Mouse (Mus musculus) midbrain, embryonic 14.5 days (tissue): ENCODE results near the gene Tmem164. TPM values are rescaled to one million over a fixed set of nuclear protein-coding genes. Genes with fewer than 3 reads are reported as not detected.

Experiments used
- ATAC-seq: fragments of 200-750 bp; cut with Nextera tagmentation; 2 replicates; pipeline ENCODE4 v1.8.0; 2017; ENCODE audit warnings: moderate number of reproducible peaks, moderate library complexity; ENCODE audit not compliant: low FRiP score, low TSS enrichment
- DNase-seq: peaks from one replicate; pipeline ENCODE4 v3.0.0-alpha.2; 2015
- H3K27ac ChIP-seq: fragments of 300-500 bp; sonication (generic); replicated peaks from 2 replicates; pipeline ENCODE4 v1.5.1; 2014; ENCODE audit warnings: mild to moderate bottlenecking, low read depth, low read length, moderate library complexity
- H3K27me3 ChIP-seq: fragments of 300-500 bp; sonication (generic); 2 replicates; pipeline ENCODE4 v1.6.1; 2014; ENCODE audit warnings: low read length, control low read depth, mixed read lengths; ENCODE audit not compliant: control insufficient read depth, insufficient read depth
- H3K36me3 ChIP-seq: fragments of 300-500 bp; sonication (generic); 2 replicates; pipeline ENCODE4 v1.6.1; 2014; ENCODE audit warnings: low read length, control low read depth; ENCODE audit not compliant: control insufficient read depth, insufficient read depth
- H3K4me1 ChIP-seq: fragments of 300-500 bp; sonication (generic); 2 replicates; pipeline ENCODE4 v1.6.1; 2014; ENCODE audit warnings: mild to moderate bottlenecking, antibody characterized with exemption, low read length, control low read depth; ENCODE audit not compliant: control insufficient read depth, insufficient read depth
- H3K4me2 ChIP-seq: fragments of 300-500 bp; sonication (generic); 2 replicates; pipeline ENCODE4 v1.6.1; 2014; ENCODE audit warnings: mild to moderate bottlenecking, low read length, moderate library complexity
- H3K4me3 ChIP-seq: fragments of 300-500 bp; sonication (generic); replicated peaks from 2 replicates; pipeline ENCODE4 v1.5.1; 2014; ENCODE audit warnings: low read depth, low read length
- H3K9ac ChIP-seq: fragments of 300-500 bp; sonication (generic); replicated peaks from 2 replicates; pipeline ENCODE4 v1.6.1; 2014; ENCODE audit warnings: mild to moderate bottlenecking, low read length, moderate library complexity
- H3K9me3 ChIP-seq: fragments of 300-500 bp; sonication (generic); 2 replicates; pipeline ENCODE4 v1.6.1; 2016; ENCODE audit warnings: low read length, control low read depth, mixed read lengths; ENCODE audit not compliant: control insufficient read depth
- WGBS: fragments of 180-500 bp; shearing (Covaris S2); extraction: QIAGEN DNeasy Blood & Tissue Kit; methylation state at CpG from one replicate; pipeline ENCODE4 v1.1.7; 2014; 5-methylcytosine and 5-hydroxymethylcytosine counted together
- polyA plus RNA-seq: library from polyadenylated mRNA; unstranded; fragments of >200 nt; fragmentation: Nextera tagmentation; extraction: Ambion mirVana; gene quantifications from 2 replicates; pipeline ENCODE4 v1.2.1, GENCODE M21; 2014

The Tmem164 gene
- polyA plus RNA-seq, 1 experiment from 2014 or later = 14.0 TPM

- no peak overlapping the region for H3K4me3 ChIP-seq
- no peaks in the 10 kb centered on the region for H3K36me3 ChIP-seq
- ATAC-seq (no peak), DNase-seq (no peak)
- H3K9ac ChIP-seq = no peak overlapping the region
- no peaks in the 10 kb centered on the region for H3K4me1 ChIP-seq
- no peak overlapping the region for H3K27ac ChIP-seq
- no peaks in the 10 kb centered on the region for H3K27me3 ChIP-seq
- 91% methylated on average over 6 of the region's 6 CpGs for WGBS
- H3K9me3 ChIP-seq = no peaks in the 10 kb centered on the region
- H3K4me2 ChIP-seq = no peak overlapping the region
Observed at GRCm38 (mm10) chrX:142830572-142830971, 149.4 kb downstream of the Tmem164 start.

- Histone ChIP-seq H3K4me3 (no peak overlapping the region), H3K36me3 (no peaks in the 10 kb centered on the region), H3K9ac (no peak overlapping the region), H3K4me1 (no peaks in the 10 kb centered on the region), H3K4me2 (no peak overlapping the region), H3K27ac (no peak overlapping the region), H3K27me3 (no peaks in the 10 kb centered on the region), H3K9me3 (no peaks in the 10 kb centered on the region)
- ATAC-seq = no peak
- no peak for DNase-seq
- WGBS = 92% methylated on average over 3 of the region's 3 CpGs
Observed at GRCm38 (mm10) chrX:142832221-142832620, 151.0 kb downstream of the Tmem164 start.

- 83% methylated on average over 13 of the region's 13 CpGs for WGBS
- no peaks in the 10 kb centered on the region for H3K27me3 ChIP-seq
- DNase-seq (no peak), ATAC-seq (no peak)
- H3K27ac ChIP-seq = no peak overlapping the region
- no peak overlapping the region for H3K4me3 ChIP-seq
- H3K4me2 ChIP-seq = no peak overlapping the region
- H3K9ac ChIP-seq = no peak overlapping the region
- H3K4me1 ChIP-seq = no peaks in the 10 kb centered on the region
- no peaks in the 10 kb centered on the region for H3K9me3 ChIP-seq
- no peaks in the 10 kb centered on the region for H3K36me3 ChIP-seq
Observed at GRCm38 (mm10) chrX:142833164-142833796, 152.1 kb downstream of the Tmem164 start.

GRCm38 (mm10) chrX:142834807-142835206, 153.6 kb downstream of the Tmem164 start:
- H3K27ac ChIP-seq = no peak overlapping the region
- no peaks in the 10 kb centered on the region for H3K4me1 ChIP-seq
- H3K9me3 ChIP-seq = no peaks in the 10 kb centered on the region
- no peak for DNase-seq
- H3K27me3 ChIP-seq = no peaks in the 10 kb centered on the region
- H3K4me2 ChIP-seq = no peak overlapping the region
- H3K9ac ChIP-seq = no peak overlapping the region
- H3K4me3 ChIP-seq = no peak overlapping the region
- H3K36me3 ChIP-seq = no peaks in the 10 kb centered on the region
- WGBS = 89% methylated on average over 6 of the region's 6 CpGs
- no peak for ATAC-seq

- no peak overlapping the region for H3K4me3 ChIP-seq
- no peak overlapping the region for H3K4me2 ChIP-seq
- no peak for ATAC-seq
- DNase-seq = no peak
- H3K36me3 ChIP-seq = no peaks in the 10 kb centered on the region
- H3K9me3 ChIP-seq = no peaks in the 10 kb centered on the region
- no peaks in the 10 kb centered on the region for H3K4me1 ChIP-seq
- 94% methylated on average over 7 of the region's 7 CpGs for WGBS
- H3K9ac ChIP-seq = no peak overlapping the region
- H3K27me3 ChIP-seq = no peaks in the 10 kb centered on the region
- H3K27ac ChIP-seq = no peak overlapping the region
Observed at GRCm38 (mm10) chrX:142836399-142836798, 155.2 kb downstream of the Tmem164 start.

- ATAC-seq = no peak
Observed at GRCm38 (mm10) chrX:142837316-142837715, 156.1 kb downstream of the Tmem164 start.

GRCm38 (mm10) chrX:142838841-142839240, 157.6 kb downstream of the Tmem164 start:
- H3K4me2 ChIP-seq = no peak overlapping the region
- WGBS = 86% methylated on average over 2 of the region's 2 CpGs
- H3K27ac ChIP-seq = no peak overlapping the region
- H3K27me3 ChIP-seq = no peaks in the 10 kb centered on the region
- no peaks in the 10 kb centered on the region for H3K36me3 ChIP-seq
- no peak for ATAC-seq
- no peaks in the 10 kb centered on the region for H3K9me3 ChIP-seq
- H3K4me1 ChIP-seq = no peaks in the 10 kb centered on the region
- DNase-seq = no peak
- no peak overlapping the region for H3K4me3 ChIP-seq
- H3K9ac ChIP-seq = no peak overlapping the region

More at GRCm38 (mm10) chrX:142837316-142837715, 156.1 kb downstream of the Tmem164 start:
- Histone ChIP-seq H3K27me3 (no peaks in the 10 kb centered on the region), H3K4me1 (no peaks in the 10 kb centered on the region), H3K4me3 (no peak overlapping the region), H3K9ac (no peak overlapping the region), H3K9me3 (no peaks in the 10 kb centered on the region), H3K36me3 (no peaks in the 10 kb centered on the region), H3K27ac (no peak overlapping the region), H3K4me2 (no peak overlapping the region)
- no peak for DNase-seq
- 95% methylated on average over 3 of the region's 3 CpGs for WGBS

- no peaks in the 10 kb centered on the region for H3K27me3 ChIP-seq
- no peaks in the 10 kb centered on the region for H3K36me3 ChIP-seq
- no peak overlapping the region for H3K27ac ChIP-seq
- no peak overlapping the region for H3K4me3 ChIP-seq
- H3K4me2 ChIP-seq = no peak overlapping the region
- no peaks in the 10 kb centered on the region for H3K4me1 ChIP-seq
- no peak overlapping the region for H3K9ac ChIP-seq
- no peak for ATAC-seq
- WGBS = 89% methylated on average over 7 of the region's 7 CpGs
- DNase-seq = no peak
- H3K9me3 ChIP-seq = no peaks in the 10 kb centered on the region
Observed at GRCm38 (mm10) chrX:142839411-142839810, 158.2 kb downstream of the Tmem164 start.

GRCm38 (mm10) chrX:142841916-142842315, 160.7 kb downstream of the Tmem164 start:
- WGBS = 81% methylated on average over 4 of the region's 4 CpGs

More at GRCm38 (mm10) chrX:142841916-142842315, 160.7 kb downstream of the Tmem164 start:
- no peaks in the 10 kb centered on the region for H3K36me3 ChIP-seq
- H3K9ac ChIP-seq = no peak overlapping the region
- no peak overlapping the region for H3K4me3 ChIP-seq
- no peak overlapping the region for H3K27ac ChIP-seq
- H3K9me3 ChIP-seq = no peaks in the 10 kb centered on the region
- H3K4me1 ChIP-seq = no peaks in the 10 kb centered on the region
- no peaks in the 10 kb centered on the region for H3K27me3 ChIP-seq
- ATAC-seq (no peak), DNase-seq (no peak)
- no peak overlapping the region for H3K4me2 ChIP-seq
